Mouse (Mus musculus) hindlimb bud, embryonic 11.5 days (tissue): Measurements from ENCODE around the gene Dtnbp1.

ENCODE experiments used
- DNase-seq: peaks from one replicate; pipeline ENCODE4 v3.0.0-alpha.2; 2012; ENCODE audit warnings: low read depth, low spot score; ENCODE audit errors: extremely low spot score

Dtnbp1 gene

GRCm38 (mm10) chr13:44907702-44908101, 94.2 kb downstream of the Dtnbp1 start:
- no peak for DNase-seq

GRCm38 (mm10) chr13:44906141-44906540, 95.8 kb downstream of the Dtnbp1 start:
- DNase-seq: no peak

- DNase-seq: no peak
These were observed 97.7 kb downstream of the Dtnbp1 start for GRCm38 (mm10) chr13:44904271-44904670.

- no peak for DNase-seq
These were observed 98.5 kb downstream of the Dtnbp1 start for GRCm38 (mm10) chr13:44903416-44903815.

DNA sequence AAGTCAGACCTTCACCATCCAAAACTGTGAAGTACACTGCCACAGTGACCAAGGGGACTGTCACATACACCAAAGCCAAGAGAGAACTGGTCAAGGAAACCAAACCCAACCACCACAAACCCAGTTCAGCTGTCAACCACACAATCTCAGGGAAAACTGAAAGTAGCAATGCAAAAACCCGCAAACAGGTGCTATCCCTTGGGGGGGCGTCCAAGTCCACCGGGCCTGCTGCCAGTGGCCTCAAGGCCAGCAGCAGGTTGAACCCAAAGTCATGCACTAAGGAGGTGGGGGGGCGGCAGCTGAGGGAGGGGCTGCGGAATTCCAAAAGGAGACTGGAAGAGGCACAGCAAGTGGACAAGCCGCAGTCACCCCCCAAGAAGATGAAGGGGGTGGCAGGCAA, 99.6 kb downstream of the Dtnbp1 start:
- DNase-seq: no peak

DNA sequence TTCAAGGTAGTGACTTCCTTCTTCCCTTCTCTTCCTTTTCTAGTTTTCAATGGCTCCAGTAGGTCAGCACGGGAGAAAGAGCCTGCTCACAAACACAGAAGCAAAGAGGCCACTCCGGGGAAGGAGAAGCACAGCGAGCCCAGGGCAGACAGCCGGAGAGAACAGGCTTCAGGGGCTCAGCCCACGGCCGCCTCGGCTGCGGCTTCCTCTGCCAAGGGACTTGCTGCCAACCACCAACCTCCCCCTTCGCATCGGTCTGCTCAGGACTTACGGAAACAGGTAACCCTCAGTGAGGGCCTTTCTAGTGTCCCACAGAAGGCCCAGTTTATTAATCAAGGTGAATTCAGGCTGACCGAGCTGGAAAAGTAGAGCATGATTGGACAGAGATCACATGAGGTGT, 105.7 kb downstream of the Dtnbp1 start:
- DNase-seq: no peak

GRCm38 (mm10) chr13:44891813-44892730, 109.9 kb downstream of the Dtnbp1 start:
- no peak for DNase-seq

DNA sequence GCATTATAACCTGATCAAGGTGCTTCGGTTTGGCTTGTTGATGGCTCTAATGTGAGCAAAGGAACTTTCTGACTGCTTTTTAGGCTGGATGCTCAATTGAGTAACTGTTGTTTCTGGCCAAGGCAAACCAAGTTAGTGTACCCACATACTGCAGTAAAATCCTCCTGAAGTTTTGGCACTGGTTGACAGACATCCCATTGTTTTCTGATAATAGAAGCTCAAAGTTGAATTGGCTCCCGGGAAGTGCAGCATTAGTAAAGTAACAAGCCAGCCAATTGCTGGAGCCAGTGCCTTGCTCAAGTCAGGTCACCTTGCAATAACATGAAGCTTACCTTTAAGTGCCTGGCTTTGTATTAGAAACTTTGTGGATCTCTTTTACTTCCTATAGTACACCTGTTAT, 111.3 kb downstream of the Dtnbp1 start:
- no peak for DNase-seq

GRCm38 (mm10) chr13:44886221-44886620, 115.7 kb downstream of the Dtnbp1 start:
- no peak for DNase-seq

- DNase-seq: no peak
These were observed 120.9 kb downstream of the Dtnbp1 start for GRCm38 (mm10) chr13:44881001-44881400.

- DNase-seq: no peak
These were observed 125.1 kb downstream of the Dtnbp1 start for GRCm38 (mm10) chr13:44876799-44877198.
